Mouse (Mus musculus): ENCODE data around the gene Ccl2.

GRCm38 (mm10) chr11:82045471-82045870, 10.1 kb downstream of the Ccl2 start, which contains the start of gene Ccl7:
- TF ChIP-seq EP300 (IDR thresholded peaks at IDR 0.05; ENCODE audit: low read depth), result no peak
- no peak for TF ChIP-seq CTCF (IDR thresholded peaks at IDR 0.05; ENCODE audit: low read depth)

All from liver, postnatal 0 days (tissue).